Mouse (Mus musculus): ENCODE measurements around the gene Gm10961. TPM values are rescaled to one million over a fixed set of nuclear protein-coding genes. Genes with fewer than 3 reads are reported as not detected.

Gm10961 gene
- polyA plus RNA-seq, 1 experiment from 2014 or later, result not detected

DNA sequence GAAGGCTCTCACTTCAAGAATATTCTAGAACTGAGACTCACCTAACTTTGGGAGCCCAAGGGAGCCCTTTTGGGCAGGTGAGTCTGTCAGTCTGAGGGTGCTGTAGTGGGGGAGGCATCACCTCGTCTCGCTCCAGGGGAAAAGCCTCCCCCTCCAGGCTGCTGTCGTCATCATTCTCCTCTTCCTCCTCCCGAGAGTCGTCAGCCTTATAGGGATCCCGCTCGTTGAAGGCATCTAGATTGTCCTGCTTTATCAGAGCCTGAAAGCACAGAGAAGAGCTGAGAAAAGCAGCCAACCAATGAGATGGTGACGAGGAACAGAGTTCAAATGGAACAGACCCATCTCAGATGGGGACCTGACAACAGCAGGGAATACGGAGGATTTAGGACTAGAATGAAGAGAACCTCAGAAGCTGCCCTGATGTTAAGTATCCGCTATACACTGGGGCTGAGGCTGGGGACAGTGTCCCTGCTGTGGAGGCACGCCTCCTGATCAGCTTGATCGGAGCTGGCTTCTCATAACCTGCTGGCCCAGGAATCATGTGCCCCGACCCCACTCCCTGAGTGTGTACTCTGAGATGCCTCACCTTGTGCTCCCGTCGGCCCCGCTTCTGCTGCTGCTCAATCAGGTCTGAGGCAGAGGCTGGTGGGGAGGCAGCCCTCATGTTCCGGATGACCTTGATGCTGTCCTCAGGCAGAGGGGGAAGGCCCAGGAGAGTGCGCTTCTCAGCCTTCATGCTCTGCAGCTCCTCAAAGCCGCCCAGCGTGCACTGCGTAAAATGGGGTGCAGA is 9.6 kb upstream of the Gm10961 start:
- no peaks in the 10 kb centered on the region for H3K4me1 ChIP-seq
- no peak overlapping the region for H3K27ac ChIP-seq
- H3K9me3 ChIP-seq, result no peaks in the 10 kb centered on the region
- H3K4me2 ChIP-seq, result no peak overlapping the region
- ATAC-seq (ENCODE audit: insufficient read depth, low FRiP score, low read depth), result no peak
- no peak overlapping the region for H3K9ac ChIP-seq
- H3K27me3 ChIP-seq (replicated peaks), result no peaks in the 10 kb centered on the region
- peaks cover 85% of the 10 kb centered on the region for H3K36me3 ChIP-seq
- H3K4me3 ChIP-seq (replicated peaks), result no peak overlapping the region
- 92% methylated on average over 21 of the region's 21 CpGs for WGBS

DNA sequence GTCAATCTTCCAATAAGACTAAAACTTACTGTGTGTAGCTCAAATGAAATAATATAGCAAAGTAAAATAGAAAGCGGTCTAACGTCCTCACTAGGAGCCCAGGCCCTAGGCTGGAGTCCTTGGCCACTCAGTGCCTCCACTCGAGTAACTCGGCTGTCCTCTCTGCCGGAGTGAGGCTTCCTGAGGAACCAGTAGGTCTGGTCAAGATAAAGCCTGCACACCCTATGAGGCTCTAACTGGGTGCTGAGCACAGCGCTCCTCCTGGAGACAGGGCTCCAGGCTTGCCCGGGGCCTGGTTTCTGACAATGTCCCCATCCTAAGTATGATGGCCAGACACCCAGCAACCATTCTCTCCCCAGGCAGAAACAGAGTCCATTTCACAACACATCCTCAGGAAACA is 8.6 kb upstream of the Gm10961 start:
- Histone ChIP-seq H3K27ac (no peak overlapping the region), H3K36me3 (peaks cover 84% of the 10 kb centered on the region), H3K4me1 (no peaks in the 10 kb centered on the region), H3K27me3 (replicated peaks) (no peaks in the 10 kb centered on the region), H3K9me3 (no peaks in the 10 kb centered on the region), H3K4me2 (no peak overlapping the region), H3K9ac (no peak overlapping the region), H3K4me3 (replicated peaks) (no peak overlapping the region)
- WGBS, result 92% methylated on average over 7 of the region's 7 CpGs
- ATAC-seq (ENCODE audit: insufficient read depth, low FRiP score, low read depth), result no peak

DNA sequence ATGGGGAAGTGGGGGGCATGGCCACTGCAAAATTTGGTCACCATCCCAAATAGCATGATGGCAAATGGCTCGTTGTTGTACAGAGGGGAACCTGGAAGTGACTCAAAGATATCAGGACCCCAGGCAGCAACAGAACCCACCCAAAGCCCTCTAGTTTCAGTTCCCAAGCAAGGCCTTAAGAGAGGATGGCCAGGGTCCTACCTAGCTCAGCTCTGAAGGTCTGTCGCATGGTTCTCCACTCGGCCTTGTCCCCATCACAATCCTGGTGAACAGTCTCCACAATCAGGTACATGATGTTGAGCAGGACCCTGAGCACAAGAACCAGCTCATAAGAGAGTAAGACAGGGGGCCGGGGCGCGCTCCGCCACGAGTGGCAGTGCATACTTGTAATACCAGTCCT is 6.7 kb upstream of the Gm10961 start:
- peaks cover 72% of the 10 kb centered on the region for H3K36me3 ChIP-seq
- WGBS, result 95% methylated on average over 8 of the region's 8 CpGs
- H3K4me3 ChIP-seq (replicated peaks), result no peak overlapping the region
- H3K27me3 ChIP-seq (replicated peaks), result no peaks in the 10 kb centered on the region
- no peaks in the 10 kb centered on the region for H3K9me3 ChIP-seq
- no peak overlapping the region for H3K9ac ChIP-seq
- ATAC-seq (ENCODE audit: insufficient read depth, low FRiP score, low read depth), result no peak
- no peak overlapping the region for H3K4me2 ChIP-seq
- H3K27ac ChIP-seq, result no peak overlapping the region
- no peaks in the 10 kb centered on the region for H3K4me1 ChIP-seq

DNA sequence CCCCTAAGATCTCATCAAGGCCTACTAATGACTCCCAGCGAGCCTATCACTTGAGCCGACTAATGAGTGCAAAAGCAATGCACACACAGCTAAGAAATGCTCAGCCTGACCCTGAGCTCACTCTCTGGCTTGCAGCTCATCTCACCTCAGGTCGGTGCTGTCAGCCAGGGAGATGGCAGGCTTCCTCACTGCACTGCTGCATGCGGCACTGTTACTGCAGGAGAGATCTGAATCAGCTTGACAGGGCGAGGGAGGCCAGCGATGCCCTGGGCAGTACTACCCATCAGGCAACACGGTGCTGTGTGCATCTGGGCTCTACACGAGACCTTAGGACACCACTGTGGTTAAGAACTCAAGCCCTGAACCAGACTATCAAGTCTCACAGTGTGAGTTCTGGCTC is 5.6 kb upstream of the Gm10961 start:
- no peaks in the 10 kb centered on the region for H3K9me3 ChIP-seq
- peaks cover 6% of the 10 kb centered on the region for H3K4me1 ChIP-seq
- no peak for ATAC-seq (ENCODE audit: insufficient read depth, low FRiP score, low read depth)
- H3K9ac ChIP-seq, result no peak overlapping the region
- no peak overlapping the region for H3K4me3 ChIP-seq (replicated peaks)
- peaks cover 65% of the 10 kb centered on the region for H3K36me3 ChIP-seq
- WGBS, result 89% methylated on average over 8 of the region's 8 CpGs
- no peak overlapping the region for H3K27ac ChIP-seq
- H3K27me3 ChIP-seq (replicated peaks), result no peaks in the 10 kb centered on the region
- no peak overlapping the region for H3K4me2 ChIP-seq

DNA sequence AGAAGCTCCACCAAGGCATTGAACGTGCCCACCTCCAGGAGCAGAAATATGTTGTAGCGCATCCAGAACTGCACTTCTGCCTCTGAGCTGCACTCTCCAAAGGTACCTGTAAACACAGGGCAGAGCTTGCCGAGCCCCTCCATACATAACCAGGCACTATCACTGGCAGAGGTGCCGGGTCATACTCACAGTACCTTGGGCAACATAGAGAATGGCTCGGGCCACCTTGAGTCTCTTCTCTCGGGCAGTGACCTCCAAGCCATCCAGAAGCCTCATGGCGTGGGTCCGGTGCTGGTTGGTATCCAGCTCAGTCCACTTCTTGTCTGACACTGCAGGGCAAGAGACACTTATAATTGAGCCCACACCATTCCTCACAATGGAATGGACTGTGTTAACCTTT is 4.4 kb upstream of the Gm10961 start:
- no peak overlapping the region for H3K9ac ChIP-seq
- no peaks in the 10 kb centered on the region for H3K27me3 ChIP-seq (replicated peaks)
- ATAC-seq (ENCODE audit: insufficient read depth, low FRiP score, low read depth), result no peak
- no peak overlapping the region for H3K4me3 ChIP-seq (replicated peaks)
- 93% methylated on average over 8 of the region's 8 CpGs for WGBS
- peaks cover 7% of the 10 kb centered on the region for H3K4me1 ChIP-seq
- no peak overlapping the region for H3K4me2 ChIP-seq
- H3K27ac ChIP-seq, result no peak overlapping the region
- H3K9me3 ChIP-seq, result no peaks in the 10 kb centered on the region
- peaks cover 54% of the 10 kb centered on the region for H3K36me3 ChIP-seq

DNA sequence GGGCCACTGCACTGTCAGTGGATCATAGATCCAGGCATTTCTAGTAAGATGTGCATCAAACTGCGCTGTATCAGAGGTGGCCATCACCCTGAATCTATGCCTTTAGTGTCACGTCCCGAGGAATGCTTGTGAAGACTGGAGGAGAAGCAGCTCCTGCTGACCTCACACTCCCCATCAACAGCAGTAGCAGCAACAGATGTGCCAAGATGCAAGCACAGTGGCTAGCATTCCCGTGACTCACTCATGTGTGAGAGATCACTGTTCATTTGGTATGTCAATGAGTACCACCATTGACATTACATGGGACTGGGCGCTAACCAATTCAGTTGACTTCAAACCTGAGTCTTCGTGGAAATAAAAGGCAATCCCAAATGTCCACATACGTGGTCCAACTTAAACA is 3.5 kb upstream of the Gm10961 start:
- Histone ChIP-seq H3K9me3 (no peaks in the 10 kb centered on the region), H3K4me1 (peaks cover 7% of the 10 kb centered on the region), H3K27me3 (replicated peaks) (no peaks in the 10 kb centered on the region), H3K4me3 (replicated peaks) (no peak overlapping the region), H3K27ac (no peak overlapping the region), H3K4me2 (no peak overlapping the region), H3K36me3 (peaks cover 47% of the 10 kb centered on the region), H3K9ac (no peak overlapping the region)
- ATAC-seq (ENCODE audit: insufficient read depth, low FRiP score, low read depth), result no peak
- WGBS, result 92% methylated on average over 7 of the region's 7 CpGs

DNA sequence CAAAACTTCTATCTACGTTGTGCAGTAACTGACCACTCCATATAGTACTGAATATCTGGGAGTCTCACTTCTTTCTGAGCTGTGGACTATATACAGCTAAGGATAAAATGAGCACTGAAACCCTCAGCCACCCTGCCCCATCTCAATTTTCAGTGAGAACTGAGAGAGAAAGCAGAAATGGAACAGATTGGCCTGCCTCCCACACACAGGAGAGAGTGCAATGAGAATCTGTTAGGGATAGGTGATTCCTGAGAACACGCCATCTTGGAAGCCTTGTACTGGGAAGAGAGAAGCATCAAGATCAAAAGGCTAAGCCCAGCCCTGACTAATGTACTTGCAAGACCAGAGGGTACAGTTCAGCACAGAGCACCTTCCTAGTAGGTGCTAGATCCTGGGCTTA is 2.6 kb upstream of the Gm10961 start:
- Histone ChIP-seq H3K27ac (no peak overlapping the region), H3K9ac (no peak overlapping the region), H3K4me3 (replicated peaks) (no peak overlapping the region), H3K4me1 (peaks cover 7% of the 10 kb centered on the region), H3K36me3 (peaks cover 38% of the 10 kb centered on the region), H3K4me2 (no peak overlapping the region), H3K9me3 (no peaks in the 10 kb centered on the region), H3K27me3 (replicated peaks) (no peaks in the 10 kb centered on the region)
- WGBS, result 87% methylated on average over 2 of the region's 2 CpGs
- ATAC-seq (ENCODE audit: insufficient read depth, low FRiP score, low read depth), result no peak

GRCm38 (mm10) chr3:107629411-107629810 is 1.7 kb upstream of the Gm10961 start:
- peaks cover 7% of the 10 kb centered on the region for H3K4me1 ChIP-seq
- H3K27me3 ChIP-seq (replicated peaks), result no peaks in the 10 kb centered on the region
- H3K4me2 ChIP-seq, result no peak overlapping the region
- no peak overlapping the region for H3K27ac ChIP-seq
- no peak overlapping the region for H3K4me3 ChIP-seq (replicated peaks)
- H3K9me3 ChIP-seq, result no peaks in the 10 kb centered on the region
- H3K9ac ChIP-seq, result no peak overlapping the region
- peaks cover 30% of the 10 kb centered on the region for H3K36me3 ChIP-seq
- ATAC-seq (ENCODE audit: insufficient read depth, low FRiP score, low read depth), result no peak
- 89% methylated on average over 4 of the region's 4 CpGs for WGBS

GRCm38 (mm10) chr3:107631523-107631958 is 419 bp downstream of the Gm10961 start, which contains the start of gene Strip1:
Strip1 (minus strand) TSS chr3:107631694.
- under 1% methylated on average over 34 of the region's 35 CpGs for WGBS
- no peaks in the 10 kb centered on the region for H3K9me3 ChIP-seq
- peak; percentile 95 for ATAC-seq (ENCODE audit: insufficient read depth, low FRiP score, low read depth)

DNA sequence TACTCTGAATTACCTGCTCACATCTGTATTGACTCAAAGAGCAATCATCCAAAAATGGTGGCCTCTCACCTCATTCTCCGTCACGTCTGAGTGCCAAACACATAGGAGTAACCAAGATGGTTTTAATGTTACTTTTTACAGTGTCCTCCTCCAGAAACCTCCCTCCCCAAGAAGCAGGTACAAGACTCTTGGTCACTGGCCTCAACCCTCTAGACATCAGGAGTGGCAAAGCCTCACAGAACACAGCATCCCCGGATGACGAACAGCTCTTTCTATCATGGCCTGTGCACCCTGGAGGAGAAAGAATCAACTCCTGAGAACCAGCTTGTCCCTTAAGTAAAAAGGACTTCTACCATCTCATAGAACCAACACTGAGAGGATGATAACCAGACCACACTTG is 1.7 kb downstream of the Gm10961 start:
- H3K4me1 ChIP-seq, result peaks cover 7% of the 10 kb centered on the region
- no peak for ATAC-seq (ENCODE audit: insufficient read depth, low FRiP score, low read depth)
- H3K9ac ChIP-seq, result no peak overlapping the region
- no peak overlapping the region for H3K27ac ChIP-seq
- WGBS, result 96% methylated on average over 4 of the region's 4 CpGs
- no peaks in the 10 kb centered on the region for H3K9me3 ChIP-seq
- H3K4me3 ChIP-seq (replicated peaks), result no peak overlapping the region
- no peak overlapping the region for H3K4me2 ChIP-seq
- no peaks in the 10 kb centered on the region for H3K36me3 ChIP-seq
- no peaks in the 10 kb centered on the region for H3K27me3 ChIP-seq (replicated peaks)

More at GRCm38 (mm10) chr3:107631523-107631958, 419 bp downstream of the Gm10961 start, which contains the start of gene Strip1:
- Histone ChIP-seq H3K9ac (peak within 1 kb of the TSS; percentile 95), H3K4me1 (peaks cover 7% of the 10 kb centered on the region), H3K4me2 (peak within 1 kb of the TSS; percentile 74), H3K4me3 (replicated peaks) (peak within 1 kb of the TSS; percentile 100), H3K27ac (peak within 1 kb of the TSS; percentile 90), H3K36me3 (peaks cover 10% of the 10 kb centered on the region; the same call in 1 of the 2 replicates), H3K27me3 (replicated peaks) (no peaks in the 10 kb centered on the region)

- Histone ChIP-seq H3K4me2 (no peak overlapping the region), H3K9ac (no peak overlapping the region), H3K4me3 (replicated peaks) (no peak overlapping the region), H3K4me1 (peaks cover 7% of the 10 kb centered on the region), H3K36me3 (no peaks in the 10 kb centered on the region), H3K9me3 (no peaks in the 10 kb centered on the region), H3K27me3 (replicated peaks) (no peaks in the 10 kb centered on the region), H3K27ac (no peak overlapping the region)
- no peak for ATAC-seq (ENCODE audit: insufficient read depth, low FRiP score, low read depth)
- WGBS, result 90% methylated on average over 9 of the region's 9 CpGs
Measured at GRCm38 (mm10) chr3:107633906-107634305, 2.8 kb downstream of the Gm10961 start.

GRCm38 (mm10) chr3:107635836-107636235 is 4.7 kb downstream of the Gm10961 start:
- WGBS, result 52% methylated on average over 8 of the region's 8 CpGs
- no peak for ATAC-seq (ENCODE audit: insufficient read depth, low FRiP score, low read depth)
- no peak overlapping the region for H3K4me2 ChIP-seq

More at GRCm38 (mm10) chr3:107635836-107636235, 4.7 kb downstream of the Gm10961 start:
- H3K36me3 ChIP-seq, result no peaks in the 10 kb centered on the region
- H3K4me1 ChIP-seq, result no peaks in the 10 kb centered on the region
- H3K4me3 ChIP-seq (replicated peaks), result no peak overlapping the region
- no peaks in the 10 kb centered on the region for H3K27me3 ChIP-seq (replicated peaks)
- H3K27ac ChIP-seq, result no peak overlapping the region
- H3K9me3 ChIP-seq, result no peaks in the 10 kb centered on the region
- H3K9ac ChIP-seq, result no peak overlapping the region
